Mouse (Mus musculus): ENCODE measurements at regions not wholly inside any gene's neighbourhood (a gene's known extent, or its start where the extent isn't known, plus 50 kb on each side); places are given as distances from the start of the nearest gene placed in this dataset.

DNA sequence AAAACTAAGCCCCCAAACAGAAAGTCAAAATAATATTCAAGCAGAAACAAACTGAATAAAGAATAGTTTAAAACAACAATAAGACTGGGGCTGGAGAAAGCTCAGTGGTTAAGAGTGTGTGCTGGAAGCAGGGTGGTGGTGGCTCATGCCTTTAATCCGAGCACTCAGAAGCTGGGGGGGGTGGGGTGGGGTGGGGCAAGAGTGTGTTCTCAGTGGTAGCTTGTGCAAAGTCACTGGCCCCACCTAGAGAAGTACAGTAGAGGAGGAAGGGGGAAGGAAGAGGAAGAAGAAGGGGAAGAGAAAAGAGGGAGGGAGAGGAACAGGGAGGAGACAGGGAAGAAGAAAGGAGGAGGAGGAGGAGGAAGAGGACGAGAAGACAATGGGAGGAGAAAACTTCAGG is 141.1 kb upstream of the Usp9x start:
- H3K4me3 ChIP-seq (ENCODE audit: control insufficient read depth in 1 of 2, insufficient read depth in 1 of 2, low read depth in 2 of 2, low read length in 2 of 2): no peak overlapping the region
- no peak overlapping the region for H3K9ac ChIP-seq (ENCODE audit: control insufficient read depth, low read depth, low read length, poor library complexity, severe bottlenecking)
- no peaks in the 10 kb centered on the region for H3K9me3 ChIP-seq (replicated peaks; ENCODE audit: insufficient read depth, low read length)
- TF ChIP-seq MYB (IDR thresholded peaks at IDR 0.05; ENCODE audit: low read depth, low read length) (no peak), MAZ (IDR thresholded peaks at IDR 0.05; ENCODE audit: low read depth, low read length) (0 out of 2 replicates have a peak, but pooled peaks have one; percentile 39), CHD2 (IDR thresholded peaks at IDR 0.05; ENCODE audit: low read length) (no peak), KAT2A (conservative IDR thresholded peaks at IDR 0.05; ENCODE audit: low read depth, low read length) (no peak), SMC3 (IDR thresholded peaks at IDR 0.05; ENCODE audit: low read depth, low read length) (no peak), TBP (IDR thresholded peaks at IDR 0.05; ENCODE audit: low read depth, low read length) (no peak), ZNF384 (IDR thresholded peaks at IDR 0.05; ENCODE audit: low read depth, low read length) (no peak), MXI1 (IDR thresholded peaks at IDR 0.05; ENCODE audit: low read depth, low read length) (no peak)
- DNase-seq (ENCODE audit: low read depth, low spot score): peak; percentile 55
- no peaks in the 10 kb centered on the region for H3K79me2 ChIP-seq (ENCODE audit: control insufficient read depth, insufficient read depth, low read length, poor library complexity)
- no peaks in the 10 kb centered on the region for H3K27me3 ChIP-seq (ENCODE audit: control insufficient read depth in 1 of 2, insufficient read depth in 2 of 2, low read length in 2 of 2)
- H3K27ac ChIP-seq (ENCODE audit: control insufficient read depth, low read depth, low read length): no peak overlapping the region; the same call in 1 of the 2 replicates
- peaks cover 0 to 17% of the 10 kb centered on the region in 2 experiments; a peak in 2 of 4 replicates for H3K36me3 ChIP-seq (ENCODE audit: control insufficient read depth in 1 of 2, insufficient read depth in 2 of 2, low read length in 2 of 2)
- H3K4me1 ChIP-seq (ENCODE audit: control insufficient read depth in 1 of 2, insufficient read depth in 2 of 2, low read length in 2 of 2): peaks cover 6 to 19% of the 10 kb centered on the region in 2 experiments

DNA sequence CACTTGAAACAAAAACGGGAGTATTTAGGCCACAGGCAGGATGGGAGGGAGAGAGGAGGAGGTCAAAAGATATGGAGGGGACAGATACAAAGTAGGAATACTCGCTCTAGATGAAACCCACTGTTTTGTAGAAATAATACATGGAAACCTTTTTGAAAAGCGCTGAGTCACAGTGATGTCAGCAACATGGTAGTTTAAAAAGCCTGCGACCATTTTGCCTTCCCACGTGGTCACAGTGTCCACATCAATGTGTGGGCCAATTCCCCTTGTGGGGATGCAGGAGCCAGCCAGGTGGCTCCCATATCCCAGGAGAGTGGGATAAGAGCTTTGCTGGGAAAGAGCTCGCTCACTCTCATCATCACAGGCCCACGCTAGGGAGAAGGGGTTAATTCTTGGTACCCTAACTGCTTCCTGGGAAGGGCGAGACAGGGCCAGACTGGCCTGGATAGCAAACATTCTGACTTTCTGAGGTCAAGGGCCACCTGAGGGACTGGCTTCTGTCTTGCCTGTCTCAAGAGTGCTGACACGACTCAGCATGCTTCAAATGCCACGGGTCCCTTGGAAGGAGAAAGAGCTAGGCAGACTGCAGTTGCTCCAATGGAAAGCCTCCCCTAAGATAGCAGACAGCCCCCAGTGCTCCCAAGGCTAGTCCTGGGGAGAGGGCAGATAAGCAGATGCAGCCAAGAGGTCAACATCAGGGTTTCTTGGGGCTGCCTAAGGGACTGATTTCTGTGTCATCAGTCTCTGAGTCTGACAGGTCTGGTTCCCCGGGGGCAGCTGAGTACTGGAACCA is 143.3 kb upstream of the Usp9x start:
- H3K9ac ChIP-seq (ENCODE audit: control insufficient read depth, low read depth, low read length, poor library complexity, severe bottlenecking): no peak overlapping the region
- no peaks in the 10 kb centered on the region for H3K79me2 ChIP-seq (ENCODE audit: control insufficient read depth, insufficient read depth, low read length, poor library complexity)
- no peak overlapping the region for H3K4me3 ChIP-seq (ENCODE audit: control insufficient read depth in 1 of 2, insufficient read depth in 1 of 2, low read depth in 2 of 2, low read length in 2 of 2)
- no peaks in the 10 kb centered on the region for H3K9me3 ChIP-seq (replicated peaks; ENCODE audit: insufficient read depth, low read length)
- no peaks in the 10 kb centered on the region for H3K27me3 ChIP-seq (ENCODE audit: control insufficient read depth in 1 of 2, insufficient read depth in 2 of 2, low read length in 2 of 2)
- peaks cover 5 to 18% of the 10 kb centered on the region in 2 experiments for H3K4me1 ChIP-seq (ENCODE audit: control insufficient read depth in 1 of 2, insufficient read depth in 2 of 2, low read length in 2 of 2)
- H3K36me3 ChIP-seq (ENCODE audit: control insufficient read depth in 1 of 2, insufficient read depth in 2 of 2, low read length in 2 of 2): peaks cover 0 to 14% of the 10 kb centered on the region in 2 experiments; a peak in 2 of 4 replicates
- peak; percentile 44 for DNase-seq (ENCODE audit: low read depth, low spot score)
- no peak for TF ChIP-seq ZKSCAN1 (IDR thresholded peaks at IDR 0.05; ENCODE audit: low read depth, low read length)
- TF ChIP-seq MAX (IDR thresholded peaks at IDR 0.05; ENCODE audit: low read length): no peak
- TF ChIP-seq GABPA (IDR thresholded peaks at IDR 0.05; ENCODE audit: low read depth, low read length): peak; percentile 92
- no peak for TF ChIP-seq GATA1 (IDR thresholded peaks at IDR 0.05; ENCODE audit: low read depth, low read length)
- no peak overlapping the region; the same call in 1 of the 2 replicates for H3K27ac ChIP-seq (ENCODE audit: control insufficient read depth, low read depth, low read length)

Data from MEL (cell line).